Mouse (Mus musculus): Measurements from ENCODE around the gene Slc24a5.
"Not testable (repeated sequence)": the region's sequence is repeated elsewhere in the genome, so short reads cannot be mapped to it uniquely, and the experiment has no call there.

Gene Slc24a5

DNA sequence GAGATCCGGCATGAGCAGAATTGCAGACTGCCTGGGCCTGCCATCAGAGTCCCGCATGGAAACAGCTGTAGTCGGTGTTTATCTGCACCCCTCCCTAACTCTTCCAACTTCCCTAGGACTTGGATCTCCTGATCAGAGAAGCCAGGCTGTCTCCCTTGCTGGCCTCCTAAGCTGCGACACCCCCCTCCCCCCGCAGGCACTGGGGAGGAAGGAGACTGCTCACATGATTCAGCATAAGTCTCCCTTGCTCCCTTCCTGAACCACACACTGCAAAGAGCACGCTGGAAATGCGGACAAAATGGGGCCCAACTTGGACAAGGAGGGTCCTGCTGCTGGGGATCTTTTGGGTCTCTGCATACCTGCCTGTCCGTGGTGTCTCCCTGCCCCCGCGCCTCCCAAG lies at the start of gene Slc24a5:
Gene Slc24a5 (plus strand): TSS at position 231 of the 400 bp plus-strand sequence.
- no peak for DNase-seq (ENCODE audit: low spot score in 2 of 2)

DNA sequence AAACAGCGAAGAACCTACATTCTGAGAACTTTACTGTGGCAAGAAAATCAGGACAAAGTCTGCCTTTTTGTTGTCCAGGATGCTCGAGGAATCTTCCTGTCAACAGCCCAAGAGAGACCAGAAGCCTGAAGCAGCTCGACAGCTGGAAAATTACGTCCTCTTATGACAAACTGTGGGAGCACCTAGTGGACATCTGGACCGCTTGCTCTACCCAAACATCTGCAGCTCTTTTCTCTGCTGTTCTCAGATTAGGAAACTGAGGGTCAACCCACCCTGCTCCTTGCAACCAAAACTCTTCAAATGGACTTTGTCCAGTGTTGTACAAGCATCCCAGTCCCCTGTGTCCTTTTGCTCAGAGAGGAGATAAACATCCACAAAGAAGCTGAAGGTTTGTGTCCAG lies 43.5 kb upstream of the Slc24a5 start:
- DNase-seq (ENCODE audit: low spot score in 2 of 2) = no peak

DNA sequence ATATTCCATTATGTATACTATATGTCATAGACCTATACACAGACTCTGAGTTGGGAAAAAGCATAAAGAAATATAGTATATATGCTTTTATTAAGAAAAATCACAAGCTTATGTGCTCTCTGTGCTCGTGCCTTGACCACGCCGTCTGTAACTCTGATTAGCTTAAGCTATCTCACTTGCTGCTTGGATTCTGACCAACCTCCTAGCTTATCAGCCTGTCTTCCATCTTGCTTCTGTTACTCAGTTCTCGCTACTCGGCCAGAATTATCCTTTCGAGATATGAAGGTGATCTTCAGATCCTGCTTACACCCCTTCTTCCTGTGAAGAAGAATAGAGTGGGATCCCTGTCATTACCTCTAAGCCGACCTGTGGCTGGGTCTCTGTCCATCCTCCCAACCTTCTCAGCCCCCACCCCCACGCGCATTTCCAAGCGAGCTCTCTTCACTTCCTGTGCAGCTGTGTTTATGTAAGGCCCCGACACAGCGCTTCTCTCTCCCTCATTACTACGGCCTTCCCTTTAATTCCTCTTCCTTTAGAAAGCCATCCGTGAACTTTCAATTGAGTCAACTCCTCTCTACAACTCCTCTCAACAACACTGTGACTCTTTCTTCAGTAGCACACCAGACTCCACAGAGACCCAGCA lies 41.4 kb upstream of the Slc24a5 start:
- DNase-seq (ENCODE audit: low spot score in 2 of 2) = no peak

DNA sequence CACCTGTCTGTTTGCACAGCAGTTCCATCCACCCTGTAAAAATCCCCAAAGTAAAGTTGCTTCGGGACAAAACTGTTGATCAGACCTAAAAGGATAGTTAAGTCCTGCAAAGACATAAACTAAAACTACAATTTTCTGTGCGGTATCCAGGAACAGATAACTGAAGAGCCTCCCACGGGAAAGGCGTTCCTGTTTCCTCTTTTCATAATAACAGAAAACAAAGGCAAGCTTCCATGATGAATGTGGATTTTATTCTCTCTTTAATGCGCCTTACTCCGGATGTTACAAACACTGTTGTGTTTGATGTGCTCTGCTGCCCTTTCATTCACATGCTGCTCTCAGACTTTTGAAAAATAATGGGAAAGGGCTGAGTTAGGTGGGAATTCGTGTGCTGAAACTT lies 37.3 kb upstream of the Slc24a5 start:
- DNase-seq (ENCODE audit: low spot score in 2 of 2) = no peak

DNA sequence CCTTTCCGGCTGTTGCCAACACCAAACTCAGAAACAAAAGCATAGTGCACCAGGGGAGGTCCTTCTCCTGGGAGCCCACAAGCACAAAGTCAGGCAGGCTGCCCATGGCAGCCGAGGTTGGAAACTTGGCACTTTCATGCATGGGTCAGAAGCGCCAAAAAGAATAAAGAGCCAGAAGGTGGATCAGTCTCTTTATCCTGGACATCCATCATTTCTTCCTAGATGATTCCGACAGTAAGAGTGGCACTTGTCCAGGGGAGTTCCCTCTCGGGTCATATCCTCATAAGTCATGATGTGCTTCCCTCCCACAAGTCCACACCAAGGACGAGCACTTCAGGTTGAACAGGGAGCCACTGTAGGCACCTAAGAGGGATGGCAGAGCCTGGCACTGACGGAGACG lies 36.8 kb upstream of the Slc24a5 start:
- no peak for DNase-seq (ENCODE audit: low spot score in 2 of 2)

DNA sequence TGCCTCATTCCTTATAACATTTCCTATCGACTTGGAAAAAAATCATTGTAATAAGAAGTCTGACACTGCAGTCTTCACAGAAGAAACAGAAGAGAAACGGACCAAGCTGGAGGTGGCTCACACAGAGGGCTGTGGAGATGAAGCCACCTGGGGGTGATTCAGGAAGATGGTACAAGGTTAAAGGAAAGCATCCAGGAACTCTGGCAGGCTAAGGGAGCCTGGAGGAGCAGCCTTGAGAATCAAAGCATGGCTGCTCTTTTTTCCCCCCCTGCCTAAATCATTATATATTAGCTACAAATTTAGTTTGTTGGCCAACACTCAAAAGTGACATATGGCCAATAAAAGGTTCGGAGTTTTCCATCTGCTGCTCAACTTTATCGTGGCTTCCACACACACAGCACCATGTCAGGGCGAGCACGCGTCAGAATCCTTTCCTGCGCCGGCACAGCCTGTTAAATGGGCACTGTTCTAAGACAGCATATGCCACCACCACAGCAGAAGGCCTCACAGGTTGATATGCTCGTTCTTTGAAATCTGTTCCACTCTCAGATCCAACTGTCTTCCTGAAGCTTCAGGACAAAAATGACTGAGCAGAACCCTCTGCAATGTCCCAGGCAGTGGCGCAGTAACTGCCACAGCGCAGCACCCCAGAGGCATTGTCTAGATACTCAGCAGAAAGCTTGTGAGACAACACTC lies 36.2 kb upstream of the Slc24a5 start:
- no peak for DNase-seq (ENCODE audit: low spot score in 2 of 2)

DNA sequence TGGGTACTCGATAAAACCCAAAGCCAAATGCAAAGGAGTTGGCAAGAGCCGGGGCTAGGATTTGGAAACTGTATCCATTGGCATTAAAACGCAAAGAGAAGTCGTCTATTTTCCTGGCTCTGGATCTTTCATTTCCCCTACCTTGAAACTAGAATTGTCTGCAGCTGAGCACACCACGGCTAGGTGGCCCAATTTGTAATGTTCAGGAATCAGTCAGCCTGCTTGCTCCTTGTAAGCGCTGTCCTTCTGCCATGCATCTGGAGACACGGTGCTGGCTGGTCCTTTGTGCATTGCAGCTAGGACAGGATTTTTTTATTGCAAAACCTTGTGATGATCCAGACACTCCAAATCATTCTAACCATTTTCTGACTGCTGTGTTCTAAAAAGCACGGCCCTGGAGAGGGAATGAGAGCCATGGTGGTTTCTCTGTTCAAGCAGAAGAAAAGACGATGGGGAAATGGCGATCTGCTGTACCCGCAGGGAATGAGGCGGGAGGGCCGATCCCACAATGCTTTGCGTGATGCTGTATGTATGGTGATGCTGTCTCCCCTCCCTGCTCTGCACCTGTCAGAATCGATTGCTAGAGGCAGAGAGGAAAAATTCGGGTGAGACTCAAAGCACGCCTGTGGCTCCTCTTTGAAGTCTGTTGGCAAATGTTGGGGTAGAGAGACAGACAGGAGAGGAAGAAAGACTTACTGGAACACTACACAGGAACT lies 35.5 kb upstream of the Slc24a5 start:
- no peak for DNase-seq (ENCODE audit: low spot score in 2 of 2)

DNA sequence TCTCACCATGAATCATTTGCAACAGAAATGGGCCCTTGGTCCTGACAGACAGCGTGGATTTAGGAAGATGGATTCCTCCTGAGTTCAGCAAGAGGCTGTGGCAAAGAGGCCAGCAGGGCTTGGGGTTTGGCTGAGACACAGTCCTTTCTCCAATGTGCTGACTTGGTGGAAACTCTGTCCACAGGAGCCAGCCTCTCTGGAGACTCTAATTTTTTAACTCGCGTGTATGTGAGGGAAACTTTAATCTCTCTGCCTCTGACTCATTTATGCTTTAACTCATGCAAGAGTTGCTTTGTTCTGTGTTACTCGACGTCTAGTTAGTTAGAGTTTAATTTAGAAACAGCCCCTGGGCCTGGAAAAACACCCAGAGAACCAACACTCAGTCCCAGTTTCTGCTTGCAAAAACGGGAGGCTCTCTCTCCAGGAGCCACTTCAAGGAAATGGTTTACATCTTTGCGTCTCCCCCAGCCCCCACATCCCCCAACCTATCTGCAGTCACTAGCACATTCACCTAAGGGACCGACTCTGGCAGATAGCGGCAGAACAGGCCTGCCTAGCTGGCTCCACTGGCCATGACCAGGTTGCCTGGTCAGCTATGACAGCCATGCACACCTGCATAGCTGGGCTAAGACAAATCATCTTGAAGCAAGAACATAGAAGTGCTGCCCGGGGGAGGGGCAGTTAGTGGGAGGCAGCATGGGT lies 34.7 kb upstream of the Slc24a5 start:
- no peak for DNase-seq (ENCODE audit: low spot score in 2 of 2)

DNA sequence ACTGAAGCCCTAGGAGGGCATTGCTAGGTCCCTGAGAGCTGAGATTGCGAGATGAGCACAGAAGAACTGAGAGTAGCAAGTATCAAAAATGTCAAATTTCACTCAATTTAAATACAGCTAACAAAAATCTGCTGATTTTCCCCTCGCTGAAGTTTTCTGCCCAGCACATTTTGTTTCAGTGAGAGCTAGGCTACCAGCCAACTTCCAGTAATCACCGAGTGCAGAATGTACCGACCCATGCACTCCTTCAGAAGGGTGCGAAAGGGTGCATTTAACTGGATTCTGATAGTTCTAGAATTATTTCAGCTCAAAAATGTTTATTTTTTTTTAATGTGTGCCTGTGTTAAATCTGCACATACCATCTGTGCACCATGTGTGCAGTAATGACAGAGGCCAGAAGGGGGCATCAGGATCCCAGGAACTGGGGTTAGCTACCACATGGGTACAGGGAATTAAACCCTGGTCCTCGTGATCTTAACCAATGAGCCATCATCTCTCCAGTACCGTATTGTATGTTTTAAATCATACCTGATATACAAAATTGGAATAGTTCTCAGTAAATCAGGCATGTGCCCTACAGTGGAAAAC lies 12.5 kb upstream of the Slc24a5 start:
- no peak for DNase-seq (ENCODE audit: low spot score in 2 of 2)

DNA sequence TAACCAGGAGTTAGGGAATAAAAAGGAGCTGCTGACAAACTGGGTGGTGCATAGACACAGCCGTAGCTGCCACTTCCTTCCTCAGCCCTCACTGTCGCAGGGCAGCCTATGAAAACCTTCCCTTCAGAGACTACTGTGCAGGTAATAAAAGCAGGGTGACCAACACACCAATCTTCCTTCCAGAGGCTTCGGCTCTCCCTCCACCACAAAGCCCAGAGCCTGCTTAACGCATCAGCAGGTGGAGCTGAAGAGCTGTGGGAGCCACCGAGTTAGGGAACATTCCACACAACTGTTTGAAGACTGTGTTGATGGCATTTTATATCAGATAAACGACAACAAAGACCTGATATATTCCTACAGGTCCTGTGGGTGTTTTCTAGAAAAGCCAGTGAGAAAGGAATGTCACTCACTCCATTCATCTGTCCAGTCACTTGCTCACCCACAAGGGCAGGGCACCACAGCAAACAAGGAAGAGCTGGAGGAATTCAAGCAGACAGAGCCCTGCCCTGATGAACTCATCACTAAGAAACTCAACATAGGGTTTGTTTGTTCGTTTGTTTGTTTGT lies 10.6 kb upstream of the Slc24a5 start:
- DNase-seq (ENCODE audit: low spot score in 2 of 2) = no peak

DNA sequence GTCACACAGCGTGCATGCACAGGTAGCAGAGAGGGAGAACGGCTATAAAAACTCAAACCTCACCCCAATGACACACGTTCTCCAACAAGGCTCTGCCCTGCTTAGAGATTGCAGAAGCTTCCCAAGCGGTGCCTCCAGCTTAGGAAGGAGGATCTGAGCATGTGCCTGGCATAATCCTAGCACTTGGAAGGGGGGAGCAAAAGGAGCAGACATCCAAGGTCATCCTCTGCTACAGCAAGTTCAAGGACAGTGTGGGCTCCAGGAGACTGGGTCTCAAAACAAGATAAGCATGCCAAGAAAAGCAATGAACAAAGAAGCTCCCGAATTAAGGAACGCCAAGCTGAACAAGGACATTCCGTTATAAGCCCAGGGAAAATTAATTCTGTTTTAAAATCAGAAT lies 6.5 kb upstream of the Slc24a5 start:
- DNase-seq (ENCODE audit: low spot score in 2 of 2) = no peak

DNA sequence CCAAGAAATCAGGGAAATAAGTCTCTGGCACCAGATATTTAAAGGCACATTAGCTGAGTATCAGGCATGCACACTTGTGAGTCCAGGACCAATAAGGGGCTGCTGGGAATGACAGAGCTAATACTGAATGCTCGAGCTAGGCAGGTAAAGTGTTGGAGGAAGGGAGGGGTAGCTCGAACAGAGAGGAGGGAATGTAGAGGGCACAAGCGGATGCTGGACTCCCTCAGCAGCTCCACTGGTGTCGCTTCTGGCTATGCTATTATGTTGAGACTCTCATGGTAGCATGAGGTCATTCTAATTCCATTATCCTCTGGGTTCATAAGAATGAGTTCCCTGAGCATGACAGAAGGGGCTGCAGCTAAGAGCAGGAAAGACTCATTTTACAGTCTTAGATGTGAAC lies 5.0 kb upstream of the Slc24a5 start:
- DNase-seq (ENCODE audit: low spot score in 2 of 2) = no peak

DNA sequence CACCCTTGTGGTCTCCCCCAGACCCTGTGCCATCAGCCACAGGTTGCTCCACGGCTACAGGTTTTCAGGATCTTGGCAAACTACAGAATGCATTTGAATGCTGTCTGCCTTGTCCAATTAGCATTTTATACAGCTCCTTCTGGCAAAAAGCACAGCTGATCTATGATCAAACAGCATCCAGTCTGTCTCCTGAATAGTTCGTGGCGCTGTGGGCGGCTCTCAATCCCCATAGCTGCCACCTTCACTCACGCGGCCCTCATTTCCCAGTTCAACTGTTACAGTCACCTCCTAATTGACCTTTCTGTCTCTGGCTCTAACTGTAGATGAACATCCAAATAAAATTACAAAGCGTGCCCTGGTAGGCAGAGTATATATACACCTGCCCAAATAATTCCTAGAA lies 551 bp upstream of the Slc24a5 start:
- no peak for DNase-seq (ENCODE audit: low spot score in 2 of 2)

DNA sequence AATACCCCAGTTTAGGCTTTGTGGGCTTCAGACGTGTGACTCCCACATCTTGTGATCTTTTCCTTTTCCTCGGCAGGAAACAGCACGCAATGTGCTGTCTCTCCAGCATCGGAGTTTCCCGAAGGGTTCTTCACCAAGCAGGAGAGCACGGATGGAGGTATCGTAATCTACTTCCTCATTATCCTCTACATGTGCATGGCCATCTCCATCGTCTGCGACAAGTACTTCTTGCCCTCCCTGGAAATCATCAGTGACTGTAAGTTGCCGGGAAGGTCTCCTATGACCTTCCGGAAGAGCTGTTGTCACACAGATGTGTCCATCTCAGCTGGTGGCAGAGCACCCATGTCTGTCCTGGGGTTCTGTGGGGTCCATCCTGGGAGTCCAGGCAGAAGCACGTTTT lies 772 bp downstream of the Slc24a5 start:
- DNase-seq (ENCODE audit: low spot score in 2 of 2) = no peak

DNA sequence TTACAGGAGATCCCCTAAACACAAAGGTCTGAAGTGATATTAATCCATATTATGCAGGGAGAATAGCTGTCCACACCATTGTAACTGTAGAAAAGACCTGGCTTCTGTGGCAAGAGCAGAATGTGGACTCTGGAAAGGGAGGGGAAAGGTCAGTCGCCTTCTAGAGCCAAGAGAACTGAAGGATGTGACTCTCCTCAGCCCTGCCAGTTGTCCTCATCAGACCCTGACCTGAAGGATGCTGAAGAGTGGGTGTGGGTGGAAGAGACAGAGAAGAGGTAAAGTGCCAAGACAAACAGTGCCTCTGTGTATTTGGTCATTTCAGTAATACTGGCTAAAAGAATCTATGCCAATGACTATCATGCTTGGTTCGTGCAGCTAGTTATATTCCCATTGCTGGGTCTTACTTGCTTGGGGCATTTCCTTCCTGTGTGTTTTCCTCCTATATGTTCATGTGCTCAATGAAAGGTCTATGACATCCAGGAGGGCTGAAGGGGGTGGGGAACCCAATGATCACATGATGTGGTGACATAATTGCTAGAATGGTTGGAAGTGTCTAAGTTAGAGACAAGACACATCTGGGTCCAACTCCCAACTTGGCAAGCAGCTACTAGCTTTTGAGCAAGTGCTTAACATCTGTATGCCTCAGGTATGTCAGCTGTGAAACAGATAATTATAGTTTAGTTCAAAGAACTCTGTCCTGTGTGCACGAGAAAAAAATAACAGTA lies 5.3 kb downstream of the Slc24a5 start:
- DNase-seq (ENCODE audit: low spot score in 2 of 2) = no peak

DNA sequence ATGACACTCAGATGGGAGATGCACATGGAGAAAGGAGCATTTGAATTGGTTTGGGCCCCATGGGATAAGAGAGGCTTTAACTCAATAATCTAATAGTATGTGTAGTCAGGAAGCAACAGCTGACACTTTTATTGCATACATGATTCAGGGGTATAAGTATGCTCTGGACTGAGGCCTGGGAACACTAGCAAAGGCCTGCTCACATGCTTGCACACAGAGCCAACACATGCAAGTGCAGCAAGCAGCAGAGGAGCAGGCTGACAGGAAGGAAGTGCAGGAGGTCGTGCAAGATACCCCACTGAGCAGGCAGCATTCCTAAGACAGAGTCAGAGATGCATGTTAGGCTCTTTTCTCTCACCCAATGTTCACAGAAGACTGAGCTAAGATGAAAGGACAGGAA lies 16.0 kb downstream of the Slc24a5 start:
- no peak for DNase-seq (ENCODE audit: low spot score in 2 of 2)

DNA sequence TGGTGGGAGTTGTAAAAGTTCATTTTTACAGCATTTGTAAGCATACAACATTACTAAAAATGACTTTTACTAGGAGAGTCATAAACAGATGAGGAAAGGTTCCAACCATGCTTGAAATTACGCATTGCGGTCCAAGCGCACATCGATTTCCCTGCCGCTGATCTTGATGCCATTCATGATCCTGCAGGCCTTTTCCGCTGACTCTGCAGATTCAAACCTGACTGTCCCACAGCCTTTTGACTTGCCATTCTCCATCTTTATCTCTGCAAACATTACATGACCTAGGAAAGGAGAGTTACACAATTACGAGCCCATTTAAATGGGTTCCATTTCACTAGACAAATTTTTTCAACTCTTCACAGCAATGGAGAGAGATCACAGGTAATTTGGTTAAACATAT lies 20.8 kb downstream of the Slc24a5 start:
- no peak for DNase-seq (ENCODE audit: low spot score in 2 of 2)

DNA sequence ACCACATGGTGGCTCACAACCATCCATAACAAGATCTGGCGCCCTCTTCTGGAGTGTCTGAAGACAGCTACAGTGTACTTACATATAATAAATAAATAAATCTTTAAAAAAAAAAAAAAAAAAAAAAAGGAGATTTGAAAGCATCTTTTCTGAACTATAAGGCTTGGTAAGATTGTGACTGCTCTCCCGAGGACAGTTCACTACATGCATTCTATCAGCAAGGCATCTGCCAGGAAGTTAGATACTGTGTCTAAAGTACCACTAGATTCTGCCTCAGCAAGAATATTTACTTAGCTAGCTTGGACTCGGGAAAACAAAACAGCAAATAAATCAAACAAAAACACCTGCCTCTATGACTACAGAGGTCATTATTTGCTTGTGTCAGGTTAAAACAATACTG lies 24.2 kb downstream of the Slc24a5 start:
- DNase-seq (ENCODE audit: low spot score in 2 of 2) = not testable (repeated sequence)

DNA sequence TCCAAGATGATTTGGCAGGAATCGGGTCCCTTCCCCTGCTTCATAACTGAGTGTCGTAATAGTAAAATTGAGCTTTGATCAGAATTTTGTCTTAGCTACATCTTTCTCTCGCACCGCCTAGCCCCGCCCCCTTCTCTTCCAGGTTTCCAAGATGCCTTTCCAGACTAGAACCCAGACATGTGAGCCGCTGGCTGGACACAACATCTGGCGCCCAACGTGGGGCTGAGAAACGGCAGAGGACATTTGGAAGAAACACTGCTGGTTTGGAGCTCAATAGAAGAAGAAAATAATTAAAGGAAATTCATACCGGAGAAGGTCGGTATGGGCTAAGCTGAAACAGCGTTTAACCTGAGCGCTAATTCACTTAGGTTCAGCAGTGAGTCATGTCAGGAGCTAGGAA lies 36.6 kb downstream of the Slc24a5 start:
- DNase-seq (ENCODE audit: low spot score in 2 of 2) = not testable (repeated sequence)

DNA sequence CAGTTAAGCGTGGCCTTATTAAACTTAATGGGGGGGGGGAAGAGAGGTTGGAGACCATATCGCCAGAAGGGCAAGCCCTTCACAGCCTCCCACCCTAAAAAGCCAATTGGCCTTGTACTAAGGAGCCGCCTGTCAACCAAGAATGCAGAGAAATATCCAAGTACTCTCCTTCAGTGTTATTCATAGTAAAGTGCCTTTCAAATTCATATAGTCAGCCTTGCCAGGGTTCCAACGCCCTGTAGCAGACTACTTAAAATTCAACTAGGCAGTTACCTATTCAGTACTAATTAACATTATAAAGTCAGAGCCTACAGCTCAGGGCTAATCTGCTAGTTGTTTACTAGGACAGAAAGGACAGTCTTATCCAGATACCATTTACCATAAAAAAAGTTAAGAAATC lies 38.6 kb downstream of the Slc24a5 start:
- not testable (repeated sequence) for DNase-seq (ENCODE audit: low spot score in 2 of 2)

Data from thymus, postnatal 10 days (tissue).